Mouse (Mus musculus): ENCODE data around the gene Neil3. TPM values are rescaled to one million over a fixed set of nuclear protein-coding genes. Genes with fewer than 3 reads are reported as not detected.

The Neil3 gene
- 10.3 TPM in 2 replicates for total RNA-seq (2012; rRNA removed)
- total RNA-seq (2014; rRNA removed), result 16.7 and 19.2 TPM in 2 replicates
- 14.5 and 14.7 TPM in 2 replicates for polyA plus RNA-seq (2012; ENCODE audit: insufficient read length, low read depth)

GRCm38 (mm10) chr8:53638495-53639171 lies at the start of gene Neil3:
Gene Neil3 (minus strand): TSS chr8:53639065.
- Histone ChIP-seq H3K4me1 (ENCODE audit: control insufficient read depth in 1 of 2, insufficient read depth in 2 of 2) (peaks cover 0 to 14% of the 10 kb centered on the region in 2 experiments; a peak in 2 of 4 replicates), H3K79me2 (replicated peaks; ENCODE audit: control insufficient read depth, extremely low read depth, insufficient read depth, poor library complexity, severe bottlenecking) (peaks cover 6% of the 10 kb centered on the region), H3K36me3 (replicated peaks in 1 of 2; ENCODE audit: control insufficient read depth in 1 of 2, insufficient read depth in 1 of 2, low read length in 1 of 2) (no peaks in the 10 kb centered on the region), H3K9ac (ENCODE audit: insufficient read depth, low read depth) (peak within 1 kb of the TSS; percentile 59; the same call in 1 of the 2 replicates), H3K4me3 (replicated peaks in 1 of 3; ENCODE audit: low read depth in 2 of 3, low read length in 2 of 3, poor library complexity in 1 of 3) (peak within 1 kb of the TSS; percentile 70 to 78 (median 73)), H3K9me3 (replicated peaks; ENCODE audit: low read length) (no peaks in the 10 kb centered on the region), H3K4me2 (ENCODE audit: insufficient read depth, low read depth, poor library complexity, severe bottlenecking) (peak within 1 kb of the TSS; percentile 80), H3K27ac (ENCODE audit: insufficient read depth, low read depth) (no peak within 1 kb of the TSS), H3K27me3 (replicated peaks) (no peaks in the 10 kb centered on the region)
- in situ Hi-C loops (cut with MboI; ENCODE audit: low pct_ligation_motif_present, low pct_unique_long_range_greater_than_20kb, low sequenced_read_pairs) (loop anchor here (10.0 kb wide), 1 partner anchor 124 kb away; the partner anchor contains the start of gene Aga), dilution Hi-C loops (cut with MboI; ENCODE audit: extremely low pct_ligation_motif_present, extremely low pct_unique_long_range_greater_than_20kb, low sequenced_read_pairs) (no loop called here)
- peak; percentile 82 for DNase-seq (ENCODE audit: extremely low read depth)
- TF ChIP-seq KAT2A (IDR thresholded peaks at IDR 0.05; ENCODE audit: insufficient replicate concordance, low read length), result 0 out of 2 replicates have a peak, but pooled peaks have one; percentile 45
- TF ChIP-seq MAFK (IDR thresholded peaks at IDR 0.05; ENCODE audit: insufficient replicate concordance, low read length), result no peak
- peak; percentile 30; the same call in 1 of the 2 replicates for TF ChIP-seq MXI1 (IDR thresholded peaks at IDR 0.05; ENCODE audit: low read depth, low read length)
- 0 out of 2 replicates have a peak, but pooled peaks have one; percentile 28 for TF ChIP-seq NRF1 (IDR thresholded peaks at IDR 0.05; ENCODE audit: low read depth, low read length)
- peak; percentile 89 for TF ChIP-seq SIN3A (IDR thresholded peaks at IDR 0.05; ENCODE audit: low read length)
- TF ChIP-seq POLR2A (IDR thresholded peaks at IDR 0.05; ENCODE audit: low read depth, low read length), result peak; percentile 60
- peak; percentile 96; the same call in 1 of the 2 replicates for TF ChIP-seq E2F4 (IDR thresholded peaks at IDR 0.05; ENCODE audit: insufficient replicate concordance, low read depth, low read length)
- TF ChIP-seq MYC (IDR thresholded peaks at IDR 0.05; ENCODE audit: low read depth, low read length), result no peak
- peak; percentile 45 for TF ChIP-seq TCF12 (IDR thresholded peaks at IDR 0.05; ENCODE audit: low read depth, low read length)
- no peak for TF ChIP-seq PAX5 (IDR thresholded peaks at IDR 0.05; ENCODE audit: low read length)
- TF ChIP-seq ZMIZ1 (IDR thresholded peaks at IDR 0.05; ENCODE audit: low read depth, low read length), result 0 out of 2 replicates have a peak, but pooled peaks have one; percentile 30
- 0 out of 2 replicates have a peak, but pooled peaks have one; percentile 49 for TF ChIP-seq MAZ (IDR thresholded peaks at IDR 0.05; ENCODE audit: low read depth, low read length)
- TF ChIP-seq JUND (conservative IDR thresholded peaks at IDR 0.05; ENCODE audit: low read depth, low read length), result no peak
- TF ChIP-seq TBP (conservative IDR thresholded peaks at IDR 0.05; ENCODE audit: low read depth, low read length), result 0 out of 2 replicates have a peak, but pooled peaks have one; percentile 24

GRCm38 (mm10) chr8:53680846-53681245 lies 42.0 kb upstream of the Neil3 start:
- no peaks in the 10 kb centered on the region for H3K27me3 ChIP-seq (replicated peaks)
- in situ Hi-C loops (cut with MboI; ENCODE audit: low pct_ligation_motif_present, low pct_unique_long_range_greater_than_20kb, low sequenced_read_pairs) (no loop called here), dilution Hi-C loops (cut with MboI; ENCODE audit: extremely low pct_ligation_motif_present, extremely low pct_unique_long_range_greater_than_20kb, low sequenced_read_pairs) (no loop called here)
- no peaks in the 10 kb centered on the region for H3K4me1 ChIP-seq (ENCODE audit: control insufficient read depth in 1 of 2, insufficient read depth in 2 of 2)
- no peaks in the 10 kb centered on the region for H3K79me2 ChIP-seq (replicated peaks; ENCODE audit: control insufficient read depth, extremely low read depth, insufficient read depth, poor library complexity, severe bottlenecking)
- no peak overlapping the region for H3K4me3 ChIP-seq (replicated peaks in 1 of 3; ENCODE audit: low read depth in 2 of 3, low read length in 2 of 3, poor library complexity in 1 of 3)
- no peaks in the 10 kb centered on the region for H3K36me3 ChIP-seq (replicated peaks in 1 of 2; ENCODE audit: control insufficient read depth in 1 of 2, insufficient read depth in 1 of 2, low read length in 1 of 2)
- TF ChIP-seq RAD21 (IDR thresholded peaks at IDR 0.05; ENCODE audit: low read depth, low read length) (peak; percentile 45), CTCF (conservative IDR thresholded peaks at IDR 0.05 in 1 of 2, IDR thresholded peaks at IDR 0.05 in 1 of 2; ENCODE audit: low read depth in 2 of 2, low read length in 2 of 2) (peak in 1 of 2 experiments; percentile 47; a peak in 2 of 4 replicates), USF1 (IDR thresholded peaks at IDR 0.05; ENCODE audit: low read depth, low read length) (no peak), MXI1 (IDR thresholded peaks at IDR 0.05; ENCODE audit: low read depth, low read length) (no peak)
- H3K4me2 ChIP-seq (ENCODE audit: insufficient read depth, low read depth, poor library complexity, severe bottlenecking), result no peak overlapping the region
- no peak overlapping the region for H3K9ac ChIP-seq (ENCODE audit: insufficient read depth, low read depth)
- no peak for DNase-seq (ENCODE audit: extremely low read depth)
- H3K9me3 ChIP-seq (replicated peaks; ENCODE audit: low read length), result no peaks in the 10 kb centered on the region
- H3K27ac ChIP-seq (ENCODE audit: insufficient read depth, low read depth), result no peak overlapping the region

Measured in CH12.LX (cell line).